Mouse (Mus musculus) stomach, embryonic 15.5 days (tissue): ENCODE measurements around the gene Zfp652. TPM values are rescaled to one million over a fixed set of nuclear protein-coding genes. Genes with fewer than 3 reads are reported as not detected.

Experiments used
- ATAC-seq: fragments of 200-750 bp; cut with Nextera tagmentation; 2 replicates; pipeline ENCODE4 v1.8.0; 2017; ENCODE audit warnings: low read depth, moderate number of reproducible peaks, moderate TSS enrichment; ENCODE audit not compliant: insufficient read depth, low FRiP score
- H3K27ac ChIP-seq: fragments of 300-500 bp; sonication (generic); 2 replicates; pipeline ENCODE4 v1.5.1; 2015; ENCODE audit warnings: mild to moderate bottlenecking, inconsistent platforms
- H3K27me3 ChIP-seq: fragments of 300-500 bp; sonication (generic); replicated peaks from 2 replicates; pipeline ENCODE4 v1.6.1; 2015; ENCODE audit warnings: inconsistent platforms
- H3K36me3 ChIP-seq: fragments of 300-500 bp; sonication (generic); 2 replicates; pipeline ENCODE4 v1.6.1; 2015; ENCODE audit warnings: inconsistent platforms
- H3K4me1 ChIP-seq: fragments of 300-500 bp; sonication (generic); 2 replicates; pipeline ENCODE4 v1.6.1; 2015; ENCODE audit warnings: inconsistent platforms
- H3K4me2 ChIP-seq: fragments of 300-500 bp; sonication (generic); 2 replicates; pipeline ENCODE4 v1.6.1; 2015; ENCODE audit warnings: mild to moderate bottlenecking, inconsistent platforms
- H3K4me3 ChIP-seq: fragments of 300-500 bp; sonication (generic); replicated peaks from 2 replicates; pipeline ENCODE4 v1.5.1; 2015; ENCODE audit warnings: inconsistent platforms
- H3K9ac ChIP-seq: fragments of 300-500 bp; sonication (generic); 2 replicates; pipeline ENCODE4 v1.6.1; 2015; ENCODE audit warnings: inconsistent platforms
- H3K9me3 ChIP-seq: fragments of 300-500 bp; sonication (generic); 2 replicates; pipeline ENCODE4 v1.6.1; 2016; ENCODE audit warnings: inconsistent platforms
- WGBS: fragments of 180-500 bp; shearing (Covaris S2); methylation state at CpG from one replicate; pipeline ENCODE4 v1.1.7; 2015; 5-methylcytosine and 5-hydroxymethylcytosine counted together
- polyA plus RNA-seq: library from polyadenylated mRNA; unstranded; fragments of >200 nt; fragmentation: Nextera tagmentation; extraction: Ambion mirVana; gene quantifications from 2 replicates; pipeline ENCODE4 v1.2.1, GENCODE M21; 2015

Zfp652 gene
- polyA plus RNA-seq, 1 experiment from 2014 or later = 21.7 TPM

- ATAC-seq = no peak
- H3K4me1 ChIP-seq = peaks cover 15% of the 10 kb centered on the region; the same call in 1 of the 2 replicates
- H3K9me3 ChIP-seq = no peaks in the 10 kb centered on the region
- WGBS = under 1% methylated on average over 13 of the region's 13 CpGs
- peak overlapping the region; percentile 78 for H3K4me2 ChIP-seq
- no peaks in the 10 kb centered on the region for H3K36me3 ChIP-seq
- H3K4me3 ChIP-seq = peak overlapping the region; percentile 98
- H3K9ac ChIP-seq = peak overlapping the region; percentile 99
- peak overlapping the region; percentile 99 for H3K27ac ChIP-seq
- H3K27me3 ChIP-seq = no peaks in the 10 kb centered on the region
These were observed 1.4 kb downstream of the Zfp652 start for GRCm38 (mm10) chr11:95713811-95714241.

GRCm38 (mm10) chr11:95714411-95714810 is 1.9 kb downstream of the Zfp652 start:
- Histone ChIP-seq H3K4me3 (peak overlapping the region; percentile 98), H3K27ac (no peak overlapping the region), H3K27me3 (no peaks in the 10 kb centered on the region), H3K4me1 (peaks cover 15% of the 10 kb centered on the region; the same call in 1 of the 2 replicates), H3K9me3 (no peaks in the 10 kb centered on the region), H3K4me2 (peak overlapping the region; percentile 78), H3K36me3 (no peaks in the 10 kb centered on the region), H3K9ac (no peak overlapping the region)
- ATAC-seq = no peak
- 26% methylated on average over 7 of the region's 7 CpGs for WGBS

GRCm38 (mm10) chr11:95716136-95716535 is 3.7 kb downstream of the Zfp652 start:
- H3K9ac ChIP-seq = no peak overlapping the region
- ATAC-seq = no peak

GRCm38 (mm10) chr11:95719356-95719755 is 6.9 kb downstream of the Zfp652 start:
- WGBS = 70% methylated on average over 3 of the region's 3 CpGs
- no peak for ATAC-seq
- H3K27me3 ChIP-seq = no peaks in the 10 kb centered on the region
- H3K9me3 ChIP-seq = no peaks in the 10 kb centered on the region
- H3K27ac ChIP-seq = no peak overlapping the region
- H3K36me3 ChIP-seq = no peaks in the 10 kb centered on the region
- H3K9ac ChIP-seq = no peak overlapping the region
- peaks cover 11% of the 10 kb centered on the region; the same call in 1 of the 2 replicates for H3K4me1 ChIP-seq
- no peak overlapping the region for H3K4me2 ChIP-seq
- H3K4me3 ChIP-seq = no peak overlapping the region

More at GRCm38 (mm10) chr11:95716136-95716535, 3.7 kb downstream of the Zfp652 start:
- H3K9me3 ChIP-seq = no peaks in the 10 kb centered on the region
- H3K27ac ChIP-seq = no peak overlapping the region
- no peak overlapping the region for H3K4me2 ChIP-seq
- H3K4me1 ChIP-seq = peaks cover 15% of the 10 kb centered on the region; the same call in 1 of the 2 replicates
- H3K4me3 ChIP-seq = no peak overlapping the region
- H3K36me3 ChIP-seq = no peaks in the 10 kb centered on the region
- WGBS = 59% methylated on average over 8 of the region's 8 CpGs
- no peaks in the 10 kb centered on the region for H3K27me3 ChIP-seq

GRCm38 (mm10) chr11:95723287-95723686 is 10.8 kb downstream of the Zfp652 start, which contains the start of gene B130006D01Rik:
Gene B130006D01Rik (plus strand): TSS chr11:95723587.
- Histone ChIP-seq H3K36me3 (no peaks in the 10 kb centered on the region), H3K27ac (no peak within 1 kb of the TSS), H3K27me3 (no peaks in the 10 kb centered on the region), H3K4me1 (no peaks in the 10 kb centered on the region), H3K4me3 (no peak within 1 kb of the TSS), H3K9me3 (no peaks in the 10 kb centered on the region), H3K4me2 (no peak within 1 kb of the TSS), H3K9ac (no peak within 1 kb of the TSS)
- no peak for ATAC-seq
- 85% methylated on average over 5 of the region's 5 CpGs for WGBS

- no peak for ATAC-seq
- WGBS = 86% methylated on average over 4 of the region's 4 CpGs
- Histone ChIP-seq H3K4me2 (no peak overlapping the region), H3K4me3 (no peak overlapping the region), H3K27ac (no peak overlapping the region), H3K36me3 (no peaks in the 10 kb centered on the region), H3K27me3 (no peaks in the 10 kb centered on the region), H3K9ac (no peak overlapping the region), H3K4me1 (0 out of 2 replicates have a peak, but pooled peaks cover 2% of the 10 kb centered on the region), H3K9me3 (no peaks in the 10 kb centered on the region)
These were observed 12.0 kb downstream of the Zfp652 start for GRCm38 (mm10) chr11:95724466-95724865.

- no peak for ATAC-seq
- Histone ChIP-seq H3K27me3 (no peaks in the 10 kb centered on the region), H3K4me1 (0 out of 2 replicates have a peak, but pooled peaks cover 3% of the 10 kb centered on the region), H3K4me3 (no peak overlapping the region), H3K27ac (no peak overlapping the region), H3K36me3 (no peaks in the 10 kb centered on the region), H3K9ac (no peak overlapping the region), H3K4me2 (no peak overlapping the region), H3K9me3 (no peaks in the 10 kb centered on the region)
- WGBS = 71% methylated on average over 4 of the region's 4 CpGs
These were observed 13.7 kb downstream of the Zfp652 start for GRCm38 (mm10) chr11:95726156-95726555.

- H3K27me3 ChIP-seq = no peaks in the 10 kb centered on the region
- H3K9ac ChIP-seq = no peak overlapping the region
- WGBS = 79% methylated on average over 5 of the region's 5 CpGs
- H3K4me1 ChIP-seq = 0 out of 2 replicates have a peak, but pooled peaks cover 3% of the 10 kb centered on the region
- no peak overlapping the region for H3K27ac ChIP-seq
- H3K4me3 ChIP-seq = no peak overlapping the region
- H3K4me2 ChIP-seq = no peak overlapping the region
- H3K36me3 ChIP-seq = no peaks in the 10 kb centered on the region
- ATAC-seq = no peak
- H3K9me3 ChIP-seq = no peaks in the 10 kb centered on the region
These were observed 15.5 kb downstream of the Zfp652 start for GRCm38 (mm10) chr11:95727947-95728346.

GRCm38 (mm10) chr11:95728916-95729907 is 16.7 kb downstream of the Zfp652 start:
- H3K27me3 ChIP-seq = no peaks in the 10 kb centered on the region
- no peak overlapping the region for H3K4me3 ChIP-seq
- no peaks in the 10 kb centered on the region for H3K9me3 ChIP-seq
- no peak overlapping the region for H3K27ac ChIP-seq
- no peak overlapping the region for H3K9ac ChIP-seq
- H3K4me2 ChIP-seq = no peak overlapping the region
- 0 out of 2 replicates have a peak, but pooled peaks cover 3% of the 10 kb centered on the region for H3K4me1 ChIP-seq
- WGBS = 76% methylated on average over 12 of the region's 12 CpGs
- no peak for ATAC-seq
- no peaks in the 10 kb centered on the region for H3K36me3 ChIP-seq

- no peak for ATAC-seq
These were observed 22.0 kb downstream of the Zfp652 start for GRCm38 (mm10) chr11:95734485-95734884.

GRCm38 (mm10) chr11:95737811-95738210 is 25.3 kb downstream of the Zfp652 start:
- H3K4me2 ChIP-seq = no peak overlapping the region
- no peak overlapping the region for H3K9ac ChIP-seq
- 66% methylated on average over 3 of the region's 3 CpGs for WGBS
- H3K36me3 ChIP-seq = no peaks in the 10 kb centered on the region
- H3K27ac ChIP-seq = no peak overlapping the region
- ATAC-seq = no peak
- H3K27me3 ChIP-seq = no peaks in the 10 kb centered on the region
- H3K9me3 ChIP-seq = no peaks in the 10 kb centered on the region
- no peaks in the 10 kb centered on the region for H3K4me1 ChIP-seq
- no peak overlapping the region for H3K4me3 ChIP-seq

More at GRCm38 (mm10) chr11:95734485-95734884, 22.0 kb downstream of the Zfp652 start:
- no peaks in the 10 kb centered on the region for H3K36me3 ChIP-seq
- no peak overlapping the region for H3K4me2 ChIP-seq
- H3K9ac ChIP-seq = no peak overlapping the region
- H3K27ac ChIP-seq = no peak overlapping the region
- H3K4me1 ChIP-seq = 0 out of 2 replicates have a peak, but pooled peaks cover under 1% of the 10 kb centered on the region
- 90% methylated on average over 2 of the region's 2 CpGs for WGBS
- H3K27me3 ChIP-seq = no peaks in the 10 kb centered on the region
- no peaks in the 10 kb centered on the region for H3K9me3 ChIP-seq
- no peak overlapping the region for H3K4me3 ChIP-seq

GRCm38 (mm10) chr11:95744521-95744920 is 32.0 kb downstream of the Zfp652 start:
- Histone ChIP-seq H3K4me1 (0 out of 2 replicates have a peak, but pooled peaks cover 5% of the 10 kb centered on the region), H3K27me3 (no peaks in the 10 kb centered on the region), H3K36me3 (0 out of 2 replicates have a peak, but pooled peaks cover under 1% of the 10 kb centered on the region), H3K9me3 (no peaks in the 10 kb centered on the region), H3K4me2 (no peak overlapping the region), H3K9ac (no peak overlapping the region), H3K27ac (no peak overlapping the region), H3K4me3 (no peak overlapping the region)
- ATAC-seq = no peak
- WGBS = 75% methylated on average over 2 of the region's 2 CpGs
